Mouse (Mus musculus): Measurements from ENCODE around the gene Mta3. TPM values are rescaled to one million over a fixed set of nuclear protein-coding genes. Genes with fewer than 3 reads are reported as not detected.

Gene Mta3
- total RNA-seq, 1 experiment = 52.8 TPM

DNA sequence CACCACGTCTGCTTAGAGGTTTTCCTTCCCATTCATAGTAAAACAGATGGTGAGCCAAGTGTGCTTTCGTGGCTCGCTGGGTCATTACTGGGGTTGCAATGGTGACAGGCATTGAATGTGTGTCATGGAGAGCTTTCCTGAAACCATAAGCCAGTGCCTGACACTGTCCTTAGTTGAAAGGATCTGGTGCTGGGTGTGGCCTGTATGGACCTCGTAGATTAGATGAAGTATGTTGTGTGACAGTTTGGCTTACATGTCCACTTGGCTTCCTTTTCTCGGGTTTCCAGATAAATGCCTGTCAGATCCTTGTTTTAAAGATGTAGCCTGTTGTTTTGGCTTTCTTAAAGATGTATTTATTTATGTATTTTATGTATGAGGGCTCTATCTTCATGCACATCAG lies 74.3 kb downstream of the Mta3 start:
- in situ Hi-C loops (cut with MboI; ENCODE audit: low sequenced_read_pairs in 2 of 2, unreplicated experiment in 2 of 2) = no loop called here
- Histone ChIP-seq H3K27ac (ENCODE audit: insufficient read depth, low read depth, low read length, poor library complexity, severe bottlenecking) (no peak overlapping the region), H3K9me3 (ENCODE audit: control insufficient read depth, insufficient read depth, low read depth, low read length) (no peaks in the 10 kb centered on the region), H3K9ac (ENCODE audit: insufficient read depth, low read depth, low read length, poor library complexity, severe bottlenecking) (no peak overlapping the region), H3K4me3 (ENCODE audit: insufficient read depth in 1 of 2, low read depth in 1 of 2, low read length in 2 of 2, poor library complexity in 1 of 2, severe bottlenecking in 1 of 2) (no peak overlapping the region), H3K4me1 (ENCODE audit: control insufficient read depth in 2 of 2, insufficient read depth in 2 of 2, low read length in 2 of 2, poor library complexity in 1 of 2) (peaks cover 0 to 14% of the 10 kb centered on the region in 2 experiments; a peak in 2 of 4 replicates), H3K36me3 (ENCODE audit: control insufficient read depth, insufficient read depth, low read length, poor library complexity, severe bottlenecking) (peaks cover 30% of the 10 kb centered on the region)
- no peak for TF ChIP-seq HCFC1 (IDR thresholded peaks at IDR 0.05; ENCODE audit: borderline replicate concordance, insufficient read depth, low read length)
- no peak for TF ChIP-seq ZNF384 (IDR thresholded peaks at IDR 0.05; ENCODE audit: low read depth, low read length)
- TF ChIP-seq MAFK (IDR thresholded peaks at IDR 0.05; ENCODE audit: insufficient read depth, low read depth, low read length) = no peak
- no peak for TF ChIP-seq ZC3H11A (IDR thresholded peaks at IDR 0.05; ENCODE audit: borderline replicate concordance, low read depth, low read length)
- no peak for TF ChIP-seq CHD2 (IDR thresholded peaks at IDR 0.05; ENCODE audit: low read depth, low read length)
- DNase-seq (ENCODE audit: low read depth, low spot score) = no peak

DNA sequence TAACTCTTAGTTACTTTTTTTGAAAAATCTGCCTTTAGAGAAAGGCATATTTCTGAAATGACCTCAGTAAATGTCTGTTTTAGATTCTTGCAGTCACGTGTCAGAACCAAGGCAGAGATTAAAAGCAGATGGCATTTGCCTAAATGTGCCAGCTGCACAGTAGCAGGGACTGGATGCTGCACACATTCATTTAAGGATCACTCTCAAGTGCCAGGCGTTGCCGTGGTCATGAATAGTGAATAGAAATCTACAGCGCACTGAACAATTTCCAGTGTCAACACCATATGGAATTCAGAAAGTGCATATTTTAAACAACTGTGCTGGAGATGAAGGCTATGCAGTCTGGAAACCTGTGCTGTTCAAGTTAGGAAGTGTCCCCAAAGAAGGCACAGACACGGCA lies 76.8 kb downstream of the Mta3 start:
- H3K9me3 ChIP-seq (ENCODE audit: control insufficient read depth, insufficient read depth, low read depth, low read length) = no peaks in the 10 kb centered on the region
- H3K4me3 ChIP-seq (ENCODE audit: insufficient read depth in 1 of 2, low read depth in 1 of 2, low read length in 2 of 2, poor library complexity in 1 of 2, severe bottlenecking in 1 of 2) = no peak overlapping the region
- H3K27ac ChIP-seq (ENCODE audit: insufficient read depth, low read depth, low read length, poor library complexity, severe bottlenecking) = no peak overlapping the region
- TF ChIP-seq ZNF384 (IDR thresholded peaks at IDR 0.05; ENCODE audit: low read depth, low read length) = no peak
- TF ChIP-seq CHD2 (IDR thresholded peaks at IDR 0.05; ENCODE audit: low read depth, low read length) = no peak
- no peak for TF ChIP-seq MAFK (IDR thresholded peaks at IDR 0.05; ENCODE audit: insufficient read depth, low read depth, low read length)
- TF ChIP-seq ZC3H11A (IDR thresholded peaks at IDR 0.05; ENCODE audit: borderline replicate concordance, low read depth, low read length) = no peak
- no peak for TF ChIP-seq HCFC1 (IDR thresholded peaks at IDR 0.05; ENCODE audit: borderline replicate concordance, insufficient read depth, low read length)
- peaks cover 0 to 5% of the 10 kb centered on the region in 2 experiments; a peak in 2 of 4 replicates for H3K4me1 ChIP-seq (ENCODE audit: control insufficient read depth in 2 of 2, insufficient read depth in 2 of 2, low read length in 2 of 2, poor library complexity in 1 of 2)
- no peak for DNase-seq (ENCODE audit: low read depth, low spot score)
- peaks cover 28% of the 10 kb centered on the region for H3K36me3 ChIP-seq (ENCODE audit: control insufficient read depth, insufficient read depth, low read length, poor library complexity, severe bottlenecking)
- in situ Hi-C loops (cut with MboI; ENCODE audit: low sequenced_read_pairs in 2 of 2, unreplicated experiment in 2 of 2) = no loop called here
- no peak overlapping the region for H3K9ac ChIP-seq (ENCODE audit: insufficient read depth, low read depth, low read length, poor library complexity, severe bottlenecking)

DNA sequence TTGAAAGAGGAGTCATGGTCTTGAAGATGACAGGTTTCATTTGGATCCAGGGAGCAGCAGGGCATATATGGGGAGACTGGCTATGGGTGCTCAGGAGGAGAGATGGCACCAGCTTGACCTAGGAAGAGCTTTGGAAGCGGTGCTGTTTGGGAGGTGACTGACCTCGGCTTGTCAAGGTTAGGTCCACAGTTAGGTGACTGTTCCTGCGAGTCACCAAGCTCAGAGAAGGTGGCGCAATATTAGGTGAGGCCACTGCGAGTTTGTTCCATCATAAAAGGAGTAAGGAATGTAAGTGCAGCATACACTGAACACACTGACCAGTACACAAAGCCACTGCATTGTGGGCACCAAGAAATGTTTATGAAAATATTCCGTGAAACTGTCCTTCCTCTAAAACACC lies 80.5 kb downstream of the Mta3 start:
- H3K4me3 ChIP-seq (ENCODE audit: insufficient read depth in 1 of 2, low read depth in 1 of 2, low read length in 2 of 2, poor library complexity in 1 of 2, severe bottlenecking in 1 of 2) = no peak overlapping the region

DNA sequence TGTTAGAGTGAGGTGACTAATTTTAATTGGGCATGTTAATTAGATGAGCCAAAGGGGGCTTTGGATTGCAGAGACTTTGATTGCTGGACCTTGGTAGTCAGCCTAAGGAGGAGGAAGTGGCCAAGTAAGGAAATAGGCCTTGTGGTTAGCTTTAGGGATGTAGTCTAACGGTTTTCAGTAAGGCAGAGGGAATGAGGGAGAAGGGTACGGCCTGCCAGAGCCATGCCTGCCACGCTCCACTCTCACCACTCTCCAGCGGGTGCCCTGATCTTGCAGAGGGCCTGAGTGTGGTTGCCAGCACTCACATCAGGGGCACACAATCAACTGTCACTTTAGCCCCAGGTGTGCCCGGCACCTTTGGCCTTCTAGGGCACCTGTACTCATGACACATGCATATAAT lies 84.2 kb downstream of the Mta3 start:
- Histone ChIP-seq H3K9ac (ENCODE audit: insufficient read depth, low read depth, low read length, poor library complexity, severe bottlenecking) (no peak overlapping the region), H3K36me3 (ENCODE audit: control insufficient read depth, insufficient read depth, low read length, poor library complexity, severe bottlenecking) (peaks cover 26% of the 10 kb centered on the region), H3K27ac (ENCODE audit: insufficient read depth, low read depth, low read length, poor library complexity, severe bottlenecking) (no peak overlapping the region), H3K4me3 (ENCODE audit: insufficient read depth in 1 of 2, low read depth in 1 of 2, low read length in 2 of 2, poor library complexity in 1 of 2, severe bottlenecking in 1 of 2) (no peak overlapping the region), H3K9me3 (ENCODE audit: control insufficient read depth, insufficient read depth, low read depth, low read length) (no peaks in the 10 kb centered on the region), H3K4me1 (ENCODE audit: control insufficient read depth in 2 of 2, insufficient read depth in 2 of 2, low read length in 2 of 2, poor library complexity in 1 of 2) (peaks cover 7 to 14% of the 10 kb centered on the region in 2 experiments; a peak in 3 of 4 replicates)
- TF ChIP-seq ZNF384 (IDR thresholded peaks at IDR 0.05; ENCODE audit: low read depth, low read length) (no peak), ZC3H11A (IDR thresholded peaks at IDR 0.05; ENCODE audit: borderline replicate concordance, low read depth, low read length) (no peak), MAFK (IDR thresholded peaks at IDR 0.05; ENCODE audit: insufficient read depth, low read depth, low read length) (no peak), HCFC1 (IDR thresholded peaks at IDR 0.05; ENCODE audit: borderline replicate concordance, insufficient read depth, low read length) (no peak), CHD2 (IDR thresholded peaks at IDR 0.05; ENCODE audit: low read depth, low read length) (no peak)
- in situ Hi-C loops (cut with MboI; ENCODE audit: low sequenced_read_pairs in 2 of 2, unreplicated experiment in 2 of 2) = no loop called here
- DNase-seq (ENCODE audit: low read depth, low spot score) = no peak

More for the DNA sequence above, 80.5 kb downstream of the Mta3 start:
- Histone ChIP-seq H3K36me3 (ENCODE audit: control insufficient read depth, insufficient read depth, low read length, poor library complexity, severe bottlenecking) (peaks cover 27% of the 10 kb centered on the region), H3K9ac (ENCODE audit: insufficient read depth, low read depth, low read length, poor library complexity, severe bottlenecking) (no peak overlapping the region), H3K9me3 (ENCODE audit: control insufficient read depth, insufficient read depth, low read depth, low read length) (no peaks in the 10 kb centered on the region), H3K4me1 (ENCODE audit: control insufficient read depth in 2 of 2, insufficient read depth in 2 of 2, low read length in 2 of 2, poor library complexity in 1 of 2) (peaks cover 0 to 4% of the 10 kb centered on the region in 2 experiments; a peak in 1 of 4 replicates), H3K27ac (ENCODE audit: insufficient read depth, low read depth, low read length, poor library complexity, severe bottlenecking) (no peak overlapping the region)
- in situ Hi-C loops (cut with MboI; ENCODE audit: low sequenced_read_pairs in 2 of 2, unreplicated experiment in 2 of 2) = no loop called here
- DNase-seq (ENCODE audit: low read depth, low spot score) = no peak
- TF ChIP-seq ZC3H11A (IDR thresholded peaks at IDR 0.05; ENCODE audit: borderline replicate concordance, low read depth, low read length) = no peak
- TF ChIP-seq ZNF384 (IDR thresholded peaks at IDR 0.05; ENCODE audit: low read depth, low read length) = no peak
- no peak for TF ChIP-seq HCFC1 (IDR thresholded peaks at IDR 0.05; ENCODE audit: borderline replicate concordance, insufficient read depth, low read length)
- TF ChIP-seq CHD2 (IDR thresholded peaks at IDR 0.05; ENCODE audit: low read depth, low read length) = no peak

DNA sequence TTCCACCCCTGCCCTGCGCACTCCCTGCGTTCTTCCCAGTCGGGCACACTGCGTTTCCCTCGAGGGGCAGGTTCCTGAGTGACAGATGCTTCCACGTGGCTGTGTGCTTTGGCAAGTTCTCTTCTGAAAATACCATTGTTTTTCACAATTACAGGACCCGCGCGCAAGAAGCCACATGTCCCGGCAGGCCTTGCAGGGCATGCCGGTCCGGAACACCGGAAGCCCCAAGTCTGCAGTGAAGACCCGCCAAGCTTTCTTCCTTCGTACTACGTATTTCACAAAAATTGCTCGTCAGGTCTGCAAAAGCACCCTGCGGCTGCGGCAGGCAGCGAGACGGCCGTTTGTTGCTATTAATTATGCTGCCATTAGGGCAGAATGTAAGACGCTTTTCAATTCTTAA lies 86.4 kb downstream of the Mta3 start:
- Histone ChIP-seq H3K9ac (ENCODE audit: insufficient read depth, low read depth, low read length, poor library complexity, severe bottlenecking) (peak overlapping the region; percentile 84; the same call in 1 of the 2 replicates), H3K9me3 (ENCODE audit: control insufficient read depth, insufficient read depth, low read depth, low read length) (no peaks in the 10 kb centered on the region), H3K4me3 (ENCODE audit: insufficient read depth in 1 of 2, low read depth in 1 of 2, low read length in 2 of 2, poor library complexity in 1 of 2, severe bottlenecking in 1 of 2) (peak overlapping the region; percentile 35 to 67), H3K4me1 (ENCODE audit: control insufficient read depth in 2 of 2, insufficient read depth in 2 of 2, low read length in 2 of 2, poor library complexity in 1 of 2) (peaks cover 7 to 14% of the 10 kb centered on the region in 2 experiments; a peak in 3 of 4 replicates), H3K36me3 (ENCODE audit: control insufficient read depth, insufficient read depth, low read length, poor library complexity, severe bottlenecking) (peaks cover 18% of the 10 kb centered on the region), H3K27ac (ENCODE audit: insufficient read depth, low read depth, low read length, poor library complexity, severe bottlenecking) (0 out of 2 replicates have a peak overlapping the region, but pooled peaks have one; percentile 45)
- TF ChIP-seq ZNF384 (IDR thresholded peaks at IDR 0.05; ENCODE audit: low read depth, low read length) = no peak
- DNase-seq (ENCODE audit: low read depth, low spot score) = no peak
- in situ Hi-C loops (cut with MboI; ENCODE audit: low sequenced_read_pairs in 2 of 2, unreplicated experiment in 2 of 2) = no loop called here
